Mouse (Mus musculus) G1E (cell line): ENCODE measurements at regions not wholly inside any gene's neighbourhood (a gene's known extent, or its start where the extent isn't known, plus 50 kb on each side); places are given as distances from the start of the nearest gene placed in this dataset.

Source experiments
- ATAC-seq: 2 replicates; pipeline ENCODE4 v1.8.0; 2016; ENCODE audit warnings: mild to moderate bottlenecking; ENCODE audit not compliant: insufficient number of reproducible peaks, poor library complexity, low FRiP score, severe bottlenecking; ENCODE audit errors: extremely low read depth
- DNase-seq: peaks from one replicate; pipeline ENCODE4 v3.0.0; 2012; ENCODE audit warnings: low spot score
- H3K27me3 ChIP-seq: 2 replicates; pipeline ENCODE4 v1.6.1; 2012; ENCODE audit warnings: mild to moderate bottlenecking, low read length, inconsistent platforms; ENCODE audit not compliant: insufficient read depth
- H3K36me3 ChIP-seq: replicated peaks from 2 replicates; pipeline ENCODE3; 2012; ENCODE audit warnings: mild to moderate bottlenecking, inconsistent platforms
- H3K4me1 ChIP-seq: 2 replicates; pipeline ENCODE4 v1.6.1; 2012; ENCODE audit warnings: low read depth, low read length, inconsistent platforms, mixed read lengths; ENCODE audit not compliant: insufficient read depth
- H3K4me3 ChIP-seq: 2 replicates; pipeline ENCODE4 v1.5.1; 2012; ENCODE audit warnings: low read depth, mild to moderate bottlenecking, inconsistent platforms, low read length, moderate library complexity, mixed read lengths
- H3K9me3 ChIP-seq: replicated peaks from 2 replicates; pipeline ENCODE4 v1.6.1; 2012; ENCODE audit warnings: inconsistent platforms
- CTCF ChIP-seq: IDR thresholded peaks from 2 replicates; pipeline ENCODE4 v1.5.1; 2012; ENCODE audit warnings: low read depth, low read length, inconsistent platforms, mixed read lengths
- GATA1 ChIP-seq: IDR thresholded peaks from 2 replicates; pipeline ENCODE4 v1.6.1; 2012; ENCODE audit warnings: borderline replicate concordance, low read length, inconsistent platforms, mixed read lengths
- GATA2 ChIP-seq: IDR thresholded peaks from 2 replicates; pipeline ENCODE4 v1.6.1; 2012; ENCODE audit warnings: low read depth, low read length, inconsistent platforms, borderline replicate concordance
- POLR2AphosphoS5 ChIP-seq: IDR thresholded peaks from 2 replicates; pipeline ENCODE4 v1.6.1; 2012; ENCODE audit warnings: low read depth, low read length, inconsistent platforms; ENCODE audit not compliant: insufficient replicate concordance
- TAL1 ChIP-seq: conservative IDR thresholded peaks from 2 replicates; pipeline ENCODE4 v1.6.1; 2012; ENCODE audit warnings: low read depth, low read length, inconsistent platforms, mixed read lengths

DNA sequence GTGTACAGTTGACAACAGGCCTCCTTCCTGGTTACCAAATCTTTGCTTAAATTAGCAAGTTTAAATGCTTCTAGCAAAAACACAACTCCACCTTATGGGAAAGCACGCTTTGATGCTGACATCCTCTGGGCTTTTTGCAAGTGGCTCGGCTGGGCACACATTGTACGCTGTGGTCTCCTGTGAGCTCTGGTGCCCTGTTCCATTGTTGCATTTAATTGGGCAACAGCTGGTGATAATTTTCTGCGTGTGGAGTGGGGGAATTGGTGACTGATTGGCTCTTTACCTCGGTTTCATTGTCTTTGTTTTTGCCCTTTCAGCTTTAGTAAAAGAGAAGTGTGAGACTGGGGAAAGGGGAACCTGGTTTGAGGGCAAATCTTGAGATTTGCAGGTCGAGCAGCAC, 447.3 kb upstream of the Id2 start:
- no peak for ATAC-seq
- TF ChIP-seq CTCF (no peak), TAL1 (no peak), POLR2AphosphoS5 (no peak)
- no peaks in the 10 kb centered on the region for H3K27me3 ChIP-seq
- no peaks in the 10 kb centered on the region for H3K4me1 ChIP-seq
- peaks cover 32% of the 10 kb centered on the region for H3K9me3 ChIP-seq
- H3K4me3 ChIP-seq = no peak overlapping the region
- no peaks in the 10 kb centered on the region for H3K36me3 ChIP-seq
- no peak for DNase-seq

GRCm38 (mm10) chr12:25534620-25534950, 437.6 kb upstream of the Id2 start:
- Histone ChIP-seq H3K4me1 (no peaks in the 10 kb centered on the region), H3K36me3 (no peaks in the 10 kb centered on the region), H3K9me3 (peaks cover 40% of the 10 kb centered on the region), H3K27me3 (no peaks in the 10 kb centered on the region), H3K4me3 (no peak overlapping the region)
- TF ChIP-seq GATA1 (no peak), CTCF (no peak), POLR2AphosphoS5 (no peak), TAL1 (no peak), GATA2 (no peak)
- ATAC-seq = no peak
- DNase-seq = no peak

DNA sequence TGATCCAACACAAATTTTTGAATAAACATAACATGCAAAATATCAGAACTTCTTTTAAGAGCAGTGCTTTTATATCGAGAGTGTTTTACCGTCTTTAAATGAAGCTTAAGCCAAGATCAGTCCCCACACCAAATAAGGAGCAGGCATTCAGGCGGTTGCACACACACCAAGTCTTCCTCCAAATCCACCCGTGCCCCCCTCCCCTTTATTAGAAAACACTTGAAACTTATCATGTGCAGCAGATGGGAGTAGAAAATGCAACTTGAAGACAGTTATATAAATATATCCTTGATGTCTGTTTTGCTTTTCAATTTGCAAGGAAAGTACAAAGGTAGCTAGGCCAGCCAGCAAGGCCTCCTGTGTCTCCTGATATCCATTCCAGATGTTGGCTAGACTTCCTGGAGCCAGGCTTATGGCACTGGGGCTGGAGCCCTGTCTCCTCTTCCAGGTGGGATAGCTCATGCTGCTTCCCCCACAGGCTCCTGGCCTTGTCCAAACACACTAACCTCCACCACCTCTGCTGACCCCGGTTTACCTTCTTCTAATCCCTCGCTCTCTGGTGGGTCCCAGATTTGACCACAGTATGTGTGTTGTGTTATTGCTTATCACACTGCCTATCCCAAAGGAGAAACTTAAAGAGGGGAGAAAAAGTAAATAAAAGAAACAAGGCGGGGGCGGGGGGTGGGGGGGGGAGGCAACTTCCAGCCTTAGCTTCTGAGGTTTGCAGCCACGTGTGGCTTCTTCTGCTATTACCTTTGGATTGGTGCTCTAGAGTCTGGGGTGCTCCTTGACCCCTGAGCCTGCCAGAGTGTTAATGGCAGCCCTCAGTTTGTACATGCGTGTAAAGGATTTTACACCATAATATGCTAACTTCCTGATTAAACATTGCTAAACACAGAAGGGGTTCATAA, 437.0 kb upstream of the Id2 start:
- Histone ChIP-seq H3K4me1 (no peaks in the 10 kb centered on the region), H3K9me3 (peaks cover 39% of the 10 kb centered on the region), H3K4me3 (no peak overlapping the region), H3K36me3 (no peaks in the 10 kb centered on the region), H3K27me3 (no peaks in the 10 kb centered on the region)
- TF ChIP-seq TAL1 = no peak
- no peak for TF ChIP-seq GATA2
- TF ChIP-seq GATA1 = no peak
- no peak for TF ChIP-seq CTCF
- TF ChIP-seq POLR2AphosphoS5 = no peak
- ATAC-seq (no peak), DNase-seq (no peak)

DNA sequence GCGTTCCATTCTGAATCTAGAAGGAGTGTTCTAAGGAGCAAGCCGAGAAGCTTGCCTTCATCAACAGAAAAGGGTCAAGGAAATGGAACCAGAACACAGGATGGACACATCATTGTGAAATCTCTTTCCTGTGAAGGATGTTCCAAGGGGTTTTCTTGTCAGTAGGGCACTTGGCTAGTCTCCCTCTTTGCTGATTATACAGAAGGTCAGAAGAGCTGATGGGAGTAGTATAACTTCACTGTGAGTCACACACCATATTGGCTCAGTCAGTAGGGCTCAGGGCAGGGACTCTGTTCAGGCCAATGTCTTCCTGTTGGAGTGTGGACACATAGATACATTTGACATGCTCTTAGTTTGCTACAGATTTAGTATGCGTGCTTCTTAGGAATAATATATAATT, 433.5 kb upstream of the Id2 start:
- Histone ChIP-seq H3K4me1 (no peaks in the 10 kb centered on the region), H3K27me3 (no peaks in the 10 kb centered on the region), H3K4me3 (no peak overlapping the region), H3K9me3 (peaks cover 46% of the 10 kb centered on the region), H3K36me3 (no peaks in the 10 kb centered on the region)
- DNase-seq (no peak), ATAC-seq (no peak)
- TF ChIP-seq GATA1 (no peak), CTCF (no peak), POLR2AphosphoS5 (no peak), GATA2 (no peak), TAL1 (no peak)

DNA sequence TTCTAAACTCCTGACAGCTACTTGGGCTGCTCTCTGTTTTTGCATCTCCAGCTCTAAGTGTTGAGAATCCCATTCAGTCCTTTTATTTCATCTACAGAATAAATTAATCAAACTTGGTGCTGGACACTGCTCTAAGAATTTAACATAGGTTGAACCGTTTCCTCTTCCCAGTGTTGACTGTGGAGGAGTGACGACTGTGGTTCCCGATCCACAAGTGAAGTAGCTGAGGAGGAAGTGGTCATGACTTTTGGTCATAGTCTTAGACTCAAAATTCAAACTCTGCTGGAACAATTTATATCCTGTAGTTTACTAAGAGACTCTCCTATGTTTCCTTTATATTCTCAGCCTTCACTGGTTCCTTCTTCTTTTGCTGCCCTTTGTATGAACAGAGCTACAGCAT, 432.6 kb upstream of the Id2 start:
- Histone ChIP-seq H3K9me3 (peaks cover 45% of the 10 kb centered on the region), H3K4me1 (no peaks in the 10 kb centered on the region), H3K27me3 (no peaks in the 10 kb centered on the region), H3K36me3 (no peaks in the 10 kb centered on the region), H3K4me3 (no peak overlapping the region)
- TF ChIP-seq GATA2 (no peak), TAL1 (no peak), GATA1 (no peak), CTCF (no peak), POLR2AphosphoS5 (no peak)
- DNase-seq (no peak), ATAC-seq (no peak)

DNA sequence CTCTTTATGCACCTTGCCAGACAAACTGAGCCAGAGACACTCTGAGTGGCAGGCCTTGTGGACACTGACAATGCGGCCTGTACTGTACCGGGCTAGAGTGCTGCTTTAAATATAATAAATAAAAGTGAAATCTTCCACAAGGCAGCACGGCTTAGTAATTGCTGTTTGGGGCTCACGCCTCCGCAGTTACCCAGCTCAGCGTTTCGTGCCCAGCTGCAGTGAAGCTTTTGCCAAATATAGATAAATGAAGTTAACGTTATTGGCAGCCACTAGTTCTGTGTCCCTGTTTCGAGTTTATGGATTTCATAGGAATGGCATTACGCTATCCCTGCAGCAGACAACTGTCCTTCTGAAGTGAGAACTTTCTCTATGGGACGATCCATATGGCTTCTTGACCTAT, 429.7 kb upstream of the Id2 start:
- no peak for TF ChIP-seq GATA1
- ATAC-seq (no peak), DNase-seq (no peak)
- no peak overlapping the region for H3K4me3 ChIP-seq
- H3K27me3 ChIP-seq = no peaks in the 10 kb centered on the region
- H3K4me1 ChIP-seq = no peaks in the 10 kb centered on the region
- peaks cover 38% of the 10 kb centered on the region for H3K9me3 ChIP-seq
- no peaks in the 10 kb centered on the region for H3K36me3 ChIP-seq

DNA sequence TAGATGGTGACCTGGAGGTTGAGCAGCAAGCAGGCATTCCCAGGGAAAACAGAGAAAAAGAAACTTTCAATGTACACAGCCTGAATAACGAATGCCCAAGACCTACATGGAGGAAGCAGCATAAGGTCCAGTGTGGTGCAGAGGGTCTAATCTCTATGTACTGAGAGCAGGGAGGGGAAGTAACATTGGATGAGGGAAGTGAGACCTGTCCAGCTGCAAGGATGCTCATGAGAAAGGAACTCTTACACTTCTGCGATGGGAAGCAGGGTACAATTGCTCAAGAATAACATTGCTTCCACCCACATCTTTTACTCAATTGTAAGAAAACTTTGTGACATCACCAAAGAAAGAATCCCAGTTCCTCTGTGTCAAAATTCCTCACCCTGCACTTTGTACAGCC, 419.8 kb upstream of the Id2 start:
- Histone ChIP-seq H3K9me3 (peaks cover 22% of the 10 kb centered on the region), H3K27me3 (no peaks in the 10 kb centered on the region), H3K36me3 (no peaks in the 10 kb centered on the region), H3K4me3 (no peak overlapping the region), H3K4me1 (no peaks in the 10 kb centered on the region)
- ATAC-seq (no peak), DNase-seq (no peak)
- TF ChIP-seq TAL1 = no peak
- TF ChIP-seq GATA1 = no peak
- no peak for TF ChIP-seq GATA2
- TF ChIP-seq CTCF = no peak
- TF ChIP-seq POLR2AphosphoS5 = no peak
